Mouse (Mus musculus): ENCODE results near the gene Thra. TPM values are rescaled to one million over a fixed set of nuclear protein-coding genes. Genes with fewer than 3 reads are reported as not detected.

The Thra gene
- polyA plus RNA-seq, 1 experiment from 2014 or later, result 24.5 TPM

- peak overlapping the region; percentile 47; the same call in 1 of the 2 replicates for H3K9ac ChIP-seq (ENCODE audit: low read length)
- DNase-seq (ENCODE audit: low spot score), result peak; percentile 58
- H3K4me2 ChIP-seq (replicated peaks; ENCODE audit: low read depth), result peak overlapping the region; percentile 17; the same call in 1 of the 2 replicates
Measured at GRCm38 (mm10) chr11:98754151-98754620, 13.7 kb downstream of the Thra start.

GRCm38 (mm10) chr11:98754621-98755181 lies 14.3 kb downstream of the Thra start:
- peak; percentile 55 for ATAC-seq (ENCODE audit: low FRiP score, low TSS enrichment)

More at GRCm38 (mm10) chr11:98754151-98754620, 13.7 kb downstream of the Thra start:
- peak; percentile 61 for ATAC-seq (ENCODE audit: low FRiP score, low TSS enrichment)
- H3K27ac ChIP-seq (replicated peaks), result peak overlapping the region; percentile 90
- no peak overlapping the region for H3K4me3 ChIP-seq (ENCODE audit: low read depth, low read length)
- H3K36me3 ChIP-seq (ENCODE audit: control insufficient read depth, insufficient read depth, low read length), result peaks cover 9% of the 10 kb centered on the region; the same call in 1 of the 2 replicates
- 0 out of 2 replicates have a peak, but pooled peaks have one; percentile 5 for TF ChIP-seq CTCF (IDR thresholded peaks at IDR 0.05; ENCODE audit: low read depth)
- no peak for TF ChIP-seq EP300 (optimal IDR thresholded peaks at IDR 0.05)
- peaks cover 31% of the 10 kb centered on the region for H3K4me1 ChIP-seq (replicated peaks; ENCODE audit: control insufficient read depth, insufficient read depth)
- 51% methylated on average over 9 of the region's 9 CpGs for WGBS
- H3K27me3 ChIP-seq (ENCODE audit: control insufficient read depth, insufficient read depth, low read length), result no peaks in the 10 kb centered on the region
- H3K9me3 ChIP-seq (ENCODE audit: control insufficient read depth, low read length), result no peaks in the 10 kb centered on the region

GRCm38 (mm10) chr11:98755726-98756380 lies 15.4 kb downstream of the Thra start:
- no peak for ATAC-seq (ENCODE audit: low FRiP score, low TSS enrichment)
- H3K9ac ChIP-seq (ENCODE audit: low read length), result no peak overlapping the region
- DNase-seq (ENCODE audit: low spot score), result peak; percentile 16
- H3K4me3 ChIP-seq (ENCODE audit: low read depth, low read length), result no peak overlapping the region
- H3K4me1 ChIP-seq (replicated peaks; ENCODE audit: control insufficient read depth, insufficient read depth), result peaks cover 16% of the 10 kb centered on the region
- no peak overlapping the region for H3K27ac ChIP-seq (replicated peaks)
- 87% methylated on average over 6 of the region's 6 CpGs for WGBS
- H3K4me2 ChIP-seq (replicated peaks; ENCODE audit: low read depth), result no peak overlapping the region
- peaks cover 12% of the 10 kb centered on the region for H3K36me3 ChIP-seq (ENCODE audit: control insufficient read depth, insufficient read depth, low read length)
- no peaks in the 10 kb centered on the region for H3K9me3 ChIP-seq (ENCODE audit: control insufficient read depth, low read length)
- TF ChIP-seq EP300 (optimal IDR thresholded peaks at IDR 0.05), result no peak
- TF ChIP-seq CTCF (IDR thresholded peaks at IDR 0.05; ENCODE audit: low read depth), result no peak
- no peaks in the 10 kb centered on the region for H3K27me3 ChIP-seq (ENCODE audit: control insufficient read depth, insufficient read depth, low read length)

More at GRCm38 (mm10) chr11:98754621-98755181, 14.3 kb downstream of the Thra start:
- peak overlapping the region; percentile 47; the same call in 1 of the 2 replicates for H3K9ac ChIP-seq (ENCODE audit: low read length)
- H3K4me3 ChIP-seq (ENCODE audit: low read depth, low read length), result no peak overlapping the region
- peak; percentile 87 for DNase-seq (ENCODE audit: low spot score)
- peaks cover 9% of the 10 kb centered on the region; the same call in 1 of the 2 replicates for H3K36me3 ChIP-seq (ENCODE audit: control insufficient read depth, insufficient read depth, low read length)
- H3K9me3 ChIP-seq (ENCODE audit: control insufficient read depth, low read length), result no peaks in the 10 kb centered on the region
- peaks cover 26% of the 10 kb centered on the region for H3K4me1 ChIP-seq (replicated peaks; ENCODE audit: control insufficient read depth, insufficient read depth)
- H3K27ac ChIP-seq (replicated peaks), result peak overlapping the region; percentile 90
- WGBS, result 24% methylated on average over 7 of the region's 7 CpGs
- peak overlapping the region; percentile 17; the same call in 1 of the 2 replicates for H3K4me2 ChIP-seq (replicated peaks; ENCODE audit: low read depth)
- no peaks in the 10 kb centered on the region for H3K27me3 ChIP-seq (ENCODE audit: control insufficient read depth, insufficient read depth, low read length)
- TF ChIP-seq CTCF (IDR thresholded peaks at IDR 0.05; ENCODE audit: low read depth), result peak; percentile 98
- TF ChIP-seq EP300 (optimal IDR thresholded peaks at IDR 0.05), result no peak

GRCm38 (mm10) chr11:98756711-98757110 lies 16.3 kb downstream of the Thra start:
- peaks cover 12% of the 10 kb centered on the region for H3K36me3 ChIP-seq (ENCODE audit: control insufficient read depth, insufficient read depth, low read length)
- ATAC-seq (ENCODE audit: low FRiP score, low TSS enrichment), result no peak

GRCm38 (mm10) chr11:98761939-98762338 lies 21.5 kb downstream of the Thra start:
- no peak for ATAC-seq (ENCODE audit: low FRiP score, low TSS enrichment)
- H3K36me3 ChIP-seq (ENCODE audit: control insufficient read depth, insufficient read depth, low read length), result peaks cover 25% of the 10 kb centered on the region
- 0 out of 2 replicates have a peak overlapping the region, but pooled peaks have one; percentile 18 for H3K27ac ChIP-seq (replicated peaks)
- no peaks in the 10 kb centered on the region for H3K9me3 ChIP-seq (ENCODE audit: control insufficient read depth, low read length)
- no peaks in the 10 kb centered on the region for H3K27me3 ChIP-seq (ENCODE audit: control insufficient read depth, insufficient read depth, low read length)
- no peak overlapping the region for H3K4me2 ChIP-seq (replicated peaks; ENCODE audit: low read depth)
- TF ChIP-seq EP300 (optimal IDR thresholded peaks at IDR 0.05) (no peak), CTCF (IDR thresholded peaks at IDR 0.05; ENCODE audit: low read depth) (no peak)
- H3K4me3 ChIP-seq (ENCODE audit: low read depth, low read length), result no peak overlapping the region
- no peak overlapping the region for H3K9ac ChIP-seq (ENCODE audit: low read length)
- DNase-seq (ENCODE audit: low spot score), result no peak
- peaks cover 8% of the 10 kb centered on the region; the same call in 1 of the 2 replicates for H3K4me1 ChIP-seq (replicated peaks; ENCODE audit: control insufficient read depth, insufficient read depth)
- 94% methylated on average over 4 of the region's 4 CpGs for WGBS

More at GRCm38 (mm10) chr11:98756711-98757110, 16.3 kb downstream of the Thra start:
- Histone ChIP-seq H3K4me1 (replicated peaks; ENCODE audit: control insufficient read depth, insufficient read depth) (peaks cover 8% of the 10 kb centered on the region; the same call in 1 of the 2 replicates), H3K9ac (ENCODE audit: low read length) (no peak overlapping the region), H3K9me3 (ENCODE audit: control insufficient read depth, low read length) (no peaks in the 10 kb centered on the region), H3K27me3 (ENCODE audit: control insufficient read depth, insufficient read depth, low read length) (no peaks in the 10 kb centered on the region), H3K4me2 (replicated peaks; ENCODE audit: low read depth) (no peak overlapping the region), H3K4me3 (ENCODE audit: low read depth, low read length) (no peak overlapping the region), H3K27ac (replicated peaks) (no peak overlapping the region)
- 82% methylated on average over 12 of the region's 12 CpGs for WGBS
- no peak for DNase-seq (ENCODE audit: low spot score)
- TF ChIP-seq CTCF (IDR thresholded peaks at IDR 0.05; ENCODE audit: low read depth) (no peak), EP300 (optimal IDR thresholded peaks at IDR 0.05) (no peak)

Data from stomach, postnatal 0 days (tissue).